Mouse (Mus musculus) bone marrow, adult 2 months (tissue): ENCODE data around the gene Clnk.

Experiments used
- CTCF ChIP-seq: fragments of 200-500 bp; IDR thresholded peaks from 2 replicates; pipeline ENCODE4 v1.5.1; 2011; ENCODE audit warnings: low read length, control low read depth; ENCODE audit not compliant: control insufficient read depth, insufficient read depth
- POLR2A ChIP-seq: fragments of 200-500 bp; IDR thresholded peaks from 2 replicates; pipeline ENCODE4 v1.6.1; 2011; ENCODE audit warnings: low read depth, mild to moderate bottlenecking, control low read depth, low read length, borderline replicate concordance; ENCODE audit not compliant: control insufficient read depth

DNA sequence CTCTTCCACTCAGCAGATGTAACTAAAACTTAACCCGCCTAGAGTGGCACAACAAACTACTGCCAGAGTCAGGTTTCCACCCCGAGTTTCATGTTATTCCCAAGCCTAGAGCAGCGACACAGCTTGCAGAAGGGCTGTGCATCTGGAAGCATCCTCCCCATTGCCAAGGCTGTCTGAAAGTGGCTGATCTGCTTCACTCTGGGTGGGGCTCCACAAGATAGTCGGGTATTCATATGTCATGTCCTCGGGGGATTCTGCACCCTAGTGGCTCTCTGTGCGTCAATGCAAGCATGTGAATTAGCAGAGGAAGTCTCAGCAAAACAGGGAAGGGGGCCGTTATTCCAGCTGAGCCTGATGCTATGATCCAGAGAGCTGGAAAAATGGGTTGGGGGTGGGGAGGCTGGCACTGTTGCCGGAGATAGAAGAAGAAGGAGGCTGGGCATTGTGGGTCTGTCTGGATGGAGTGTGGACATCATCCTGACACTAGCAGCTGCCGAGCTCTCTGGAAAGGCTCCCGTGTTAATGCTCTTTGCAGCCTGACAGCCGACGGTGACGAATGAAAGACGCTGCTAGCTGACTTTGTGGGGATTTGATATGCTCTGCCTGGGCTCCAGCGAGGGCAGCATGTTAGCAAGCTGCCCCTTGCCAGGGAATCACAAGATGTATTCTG, 88.6 kb downstream of the Clnk start:
- TF ChIP-seq CTCF (no peak), POLR2A (no peak)
